Mouse (Mus musculus): ENCODE measurements around the gene Lsamp.

The Lsamp gene

DNA sequence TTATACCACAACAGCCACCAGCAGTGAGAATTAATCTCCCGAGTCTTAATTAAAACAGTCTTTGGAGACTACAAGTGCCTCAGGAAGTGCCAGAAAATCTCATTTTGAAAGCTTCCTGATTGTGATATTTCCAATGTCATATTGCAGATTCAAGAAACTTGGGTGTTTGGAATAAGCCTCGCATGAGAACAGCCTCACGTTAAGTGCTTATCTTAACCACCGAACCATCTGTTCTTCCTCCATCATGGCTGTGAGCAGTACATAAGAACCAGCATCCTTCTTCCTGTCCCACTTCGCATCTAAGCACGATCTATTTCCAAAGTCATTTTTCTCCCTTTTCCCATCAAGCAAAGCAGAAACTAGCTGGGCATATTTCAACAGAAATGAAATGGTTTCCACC lies 1780.1 kb downstream of the Lsamp start:
- no peak for DNase-seq (ENCODE audit: low read depth, low spot score)

DNA sequence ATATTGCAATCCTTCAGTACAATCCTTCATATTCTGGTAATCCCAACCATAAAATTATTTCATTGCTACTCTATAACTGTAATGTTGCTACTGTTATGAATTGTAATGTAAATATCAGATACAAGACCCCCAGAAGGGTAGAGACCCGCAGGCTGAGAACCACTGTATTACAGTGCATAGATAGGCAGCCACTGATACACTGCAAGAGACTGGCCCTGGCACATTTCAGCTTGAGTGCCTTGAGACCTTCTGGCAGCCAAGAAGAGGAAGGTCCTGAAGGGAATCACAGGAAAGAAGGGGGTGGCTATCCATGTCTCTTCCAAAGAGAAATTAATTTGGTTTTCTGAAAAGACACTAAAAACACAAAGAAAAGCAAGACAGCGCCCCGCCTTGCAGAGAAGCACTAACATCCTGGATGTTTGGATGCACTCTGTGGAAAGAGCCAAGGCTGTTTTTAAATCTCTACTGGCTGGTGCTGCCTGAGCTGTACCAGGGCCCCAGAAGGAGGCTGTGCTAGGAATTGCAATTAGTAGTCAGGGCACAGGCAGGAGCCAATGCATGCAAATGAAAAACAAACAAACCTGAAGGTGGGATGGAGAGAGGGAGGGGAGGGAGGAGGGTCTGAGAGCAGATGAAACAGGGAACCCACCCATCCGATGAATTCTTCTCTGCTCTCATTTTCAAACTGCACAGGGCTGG lies 1787.4 kb downstream of the Lsamp start:
- DNase-seq (ENCODE audit: low read depth, low spot score): no peak

DNA sequence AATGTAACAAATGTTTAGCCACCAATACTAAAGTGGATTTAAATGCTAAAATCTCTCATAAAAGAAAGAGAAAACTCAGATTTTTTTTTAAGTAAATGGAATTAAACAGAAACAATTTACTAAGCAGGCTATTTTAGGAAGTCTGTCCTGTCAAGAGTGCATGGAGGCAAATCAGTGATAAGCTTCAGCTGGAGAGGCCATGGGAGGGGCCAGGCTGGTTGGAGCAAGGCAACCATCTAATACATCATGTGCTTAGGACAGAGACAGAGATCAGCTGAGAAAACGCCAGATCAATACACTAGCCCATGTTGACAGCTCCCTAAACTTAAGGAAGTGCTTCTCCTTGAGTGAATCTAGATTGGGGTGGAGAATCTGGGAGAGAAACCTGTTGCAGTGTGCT lies 1793.4 kb downstream of the Lsamp start:
- DNase-seq (ENCODE audit: low read depth, low spot score): no peak

DNA sequence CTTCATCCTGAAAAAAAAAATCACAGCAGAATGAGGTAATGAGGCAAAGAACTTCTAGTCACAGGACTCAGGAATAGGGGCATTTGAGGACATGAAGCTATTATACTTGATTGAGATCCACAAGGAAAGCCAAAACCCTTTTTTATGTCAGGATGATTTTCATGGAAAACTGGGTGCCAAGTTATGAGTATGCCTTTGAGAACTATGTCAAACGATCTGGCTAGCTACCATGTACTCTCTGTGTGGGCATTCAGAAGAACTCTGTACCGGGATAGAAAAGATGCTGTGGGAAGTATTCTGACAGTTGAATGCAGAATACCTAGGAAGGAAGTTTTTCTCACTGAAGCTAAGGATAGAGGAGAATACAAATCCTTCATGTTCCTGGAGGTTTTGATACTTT lies 1801.4 kb downstream of the Lsamp start:
- DNase-seq (ENCODE audit: low read depth, low spot score): no peak

DNA sequence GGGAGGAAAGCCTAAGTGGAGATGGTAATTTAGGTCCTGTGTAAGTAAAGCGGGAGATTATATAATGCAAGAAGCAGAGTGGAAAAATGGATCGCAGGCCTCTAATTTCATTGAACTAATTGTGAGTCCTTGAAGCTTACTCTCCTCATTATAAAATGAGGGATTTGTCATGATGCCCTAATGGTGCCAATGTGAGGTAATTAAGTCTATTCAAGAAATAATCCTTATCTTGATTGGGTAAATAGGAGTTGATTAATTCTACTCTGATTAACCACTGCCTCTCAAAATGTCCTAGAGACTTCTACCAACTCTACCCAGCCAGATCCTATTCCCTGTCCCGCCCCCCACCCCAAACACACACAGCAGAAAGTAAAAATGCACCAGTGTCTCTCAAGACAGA lies 1802.5 kb downstream of the Lsamp start:
- no peak for DNase-seq (ENCODE audit: low read depth, low spot score)

DNA sequence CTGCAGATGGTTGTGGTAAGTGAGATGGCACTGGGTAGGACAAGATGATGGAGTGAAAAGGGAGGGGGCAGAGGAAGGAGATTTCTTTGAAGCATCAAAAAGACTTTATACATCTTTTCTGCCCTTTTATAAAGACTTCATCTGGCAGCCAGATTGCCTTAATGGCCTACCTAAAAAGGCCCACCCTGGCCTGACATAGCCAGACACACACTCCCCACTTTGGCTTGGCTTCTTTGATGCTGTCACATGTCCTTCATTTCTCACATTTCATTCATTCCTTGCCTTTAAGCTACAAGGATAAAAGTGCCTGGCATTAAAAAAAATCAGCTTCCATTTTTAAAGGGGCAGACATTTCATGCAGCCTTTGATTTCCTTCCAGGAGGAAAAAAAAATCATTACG lies 1803.0 kb downstream of the Lsamp start:
- DNase-seq (ENCODE audit: low read depth, low spot score): no peak

DNA sequence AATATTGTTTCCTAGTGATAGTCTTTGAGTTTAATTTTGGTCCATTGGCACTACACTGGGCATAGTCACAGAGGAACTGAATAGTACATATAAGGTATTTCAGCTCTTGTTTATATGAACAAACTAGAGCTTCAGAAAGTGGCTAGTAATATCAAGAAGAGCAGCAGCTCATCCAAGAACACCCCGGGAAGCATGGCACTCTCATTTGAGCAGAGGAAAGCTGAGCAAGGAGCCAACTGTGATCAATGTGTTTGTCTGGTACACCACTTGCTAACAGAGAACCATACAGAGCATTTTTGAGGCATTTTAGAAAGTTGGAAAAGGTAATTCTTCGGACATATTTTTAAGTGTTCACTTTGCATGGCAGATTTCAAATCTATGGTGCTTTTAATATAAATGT lies 1805.9 kb downstream of the Lsamp start:
- no peak for DNase-seq (ENCODE audit: low read depth, low spot score)

DNA sequence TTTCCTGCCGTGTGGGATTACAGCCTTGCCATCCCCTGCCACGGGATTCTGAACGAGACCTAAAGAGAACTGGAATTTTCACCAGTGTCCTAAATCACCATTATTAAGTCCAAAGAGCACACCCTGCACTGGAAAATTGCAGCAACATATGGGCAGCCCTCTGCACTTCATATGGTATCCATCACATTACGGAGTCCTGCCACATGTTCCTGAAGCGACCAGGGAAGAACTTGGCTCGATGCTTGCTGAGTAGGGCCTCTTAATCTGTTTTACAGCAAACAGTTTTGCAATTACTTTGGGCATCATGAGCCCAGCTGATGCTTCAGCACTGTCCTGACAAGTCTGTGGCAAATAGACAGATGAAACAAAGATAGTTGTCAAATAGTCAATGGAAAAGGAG lies 1836.2 kb downstream of the Lsamp start:
- DNase-seq (ENCODE audit: low read depth, low spot score): no peak

DNA sequence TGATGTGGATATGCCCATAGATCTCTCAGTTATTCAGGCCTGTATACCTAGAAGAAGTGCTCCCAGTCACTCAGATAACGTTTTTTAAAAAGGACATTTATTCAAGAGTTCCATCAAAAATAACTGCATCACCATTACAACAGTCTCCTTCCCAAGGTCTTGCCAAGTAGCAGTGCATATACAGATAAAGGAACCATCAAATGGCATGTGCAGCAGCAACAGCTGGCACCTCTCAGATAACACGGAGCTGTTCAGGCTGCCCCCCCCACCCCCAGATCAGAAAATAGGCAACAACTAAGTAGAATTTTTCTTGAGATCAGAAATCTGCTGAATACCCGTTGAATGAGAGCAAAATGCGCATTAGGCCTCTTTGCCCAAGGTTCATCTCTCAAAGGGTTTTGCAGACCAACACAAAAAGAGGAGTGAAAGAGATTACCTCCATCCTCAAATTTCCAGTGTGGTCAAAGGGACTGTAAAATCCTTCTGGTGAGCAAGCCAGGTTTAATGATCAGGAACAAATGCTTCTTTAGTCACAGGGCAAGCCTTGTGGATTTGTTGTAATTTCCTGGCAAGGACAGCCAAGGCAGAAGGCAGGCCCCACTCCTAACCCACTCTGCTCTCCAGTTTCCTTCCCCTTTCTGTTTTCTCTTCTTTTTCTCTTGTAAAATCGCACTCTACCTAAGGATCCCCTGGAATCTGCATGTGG lies 1842.9 kb downstream of the Lsamp start:
- no peak for DNase-seq (ENCODE audit: low read depth, low spot score)

DNA sequence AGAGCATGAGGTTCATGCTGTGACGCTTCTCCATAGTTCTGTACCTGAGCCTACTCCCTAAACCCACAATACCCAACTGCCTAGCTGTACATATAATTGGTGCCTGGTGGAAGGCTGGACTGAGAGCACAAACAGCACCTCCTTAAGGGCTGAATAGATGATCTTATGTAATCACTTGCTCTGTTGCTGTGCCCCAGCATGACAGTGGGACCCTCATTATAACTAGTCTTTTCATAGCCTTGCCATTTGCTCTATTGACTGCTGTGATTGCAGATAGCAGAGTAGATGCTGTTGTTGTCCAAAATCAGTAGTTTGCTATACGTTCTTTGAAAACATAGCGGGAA lies 1843.4 kb downstream of the Lsamp start:
- no peak for DNase-seq (ENCODE audit: low read depth, low spot score)

DNA sequence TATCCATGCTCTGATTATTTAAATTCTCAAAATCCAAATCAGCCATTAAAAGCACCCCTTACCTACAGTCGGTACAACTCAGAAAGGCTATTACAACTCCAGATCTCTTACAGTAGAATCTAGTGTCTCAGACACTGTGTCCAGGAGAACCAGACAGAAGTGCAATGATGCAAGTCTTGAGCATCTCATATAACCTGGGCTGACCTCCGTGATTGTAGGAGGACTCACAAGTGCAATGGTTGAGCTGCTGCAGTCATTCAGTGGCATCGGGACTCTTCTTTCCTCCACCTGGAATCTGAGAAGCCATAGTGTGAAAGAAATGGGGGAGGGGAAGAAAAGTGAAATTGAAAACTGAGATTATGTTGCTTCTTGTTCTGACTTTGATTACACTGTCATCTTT lies 1850.5 kb downstream of the Lsamp start:
- no peak for DNase-seq (ENCODE audit: low read depth, low spot score)

DNA sequence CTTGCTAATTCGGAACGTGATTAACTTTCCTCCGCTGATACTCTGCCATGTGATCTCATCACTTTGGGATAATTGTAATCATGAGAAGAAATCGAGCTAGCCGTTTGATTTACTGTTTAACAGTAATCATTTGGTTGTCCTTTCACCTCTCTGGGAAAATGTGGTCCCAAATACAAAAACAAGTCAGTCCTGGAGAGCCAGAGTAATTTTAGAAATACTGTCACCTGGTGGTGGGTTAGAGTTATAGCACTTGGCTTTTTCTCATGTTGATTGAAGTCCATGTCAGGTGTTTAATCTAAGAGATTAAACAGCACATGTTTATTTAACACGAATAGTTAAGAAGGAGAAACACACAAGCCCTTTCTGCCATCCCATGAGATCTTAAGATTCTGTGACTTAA lies 1851.6 kb downstream of the Lsamp start:
- DNase-seq (ENCODE audit: low read depth, low spot score): no peak

DNA sequence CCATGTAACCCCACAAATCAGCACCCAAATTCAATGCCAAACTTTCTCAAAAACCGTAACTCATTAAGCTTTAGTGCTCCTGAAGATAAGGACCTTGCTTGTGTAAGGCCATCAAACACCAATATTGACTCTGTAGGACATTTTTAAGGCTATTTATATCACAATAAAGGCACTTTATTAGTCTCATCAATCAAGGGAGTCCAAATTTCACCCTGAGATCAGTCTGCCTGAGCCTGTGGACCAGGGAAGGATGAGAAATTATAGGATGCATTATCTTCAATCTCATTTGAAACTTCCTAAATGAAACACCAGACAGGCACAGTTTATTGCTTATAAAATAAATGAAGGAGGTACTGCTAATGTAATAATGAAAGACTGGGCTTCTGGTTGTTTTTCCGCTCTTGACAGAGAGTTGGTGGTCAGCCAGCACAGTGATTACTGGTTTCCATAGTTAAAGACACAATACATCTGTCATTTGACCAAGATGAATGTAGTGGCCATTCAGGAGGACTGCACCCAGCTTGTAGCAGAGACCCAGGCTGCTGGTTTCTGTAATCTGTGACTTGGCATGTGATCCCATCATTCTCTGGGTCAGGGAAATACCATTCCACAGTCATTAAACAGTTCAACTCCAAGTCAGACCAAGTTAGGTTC lies 1855.7 kb downstream of the Lsamp start:
- DNase-seq (ENCODE audit: low read depth, low spot score): no peak

DNA sequence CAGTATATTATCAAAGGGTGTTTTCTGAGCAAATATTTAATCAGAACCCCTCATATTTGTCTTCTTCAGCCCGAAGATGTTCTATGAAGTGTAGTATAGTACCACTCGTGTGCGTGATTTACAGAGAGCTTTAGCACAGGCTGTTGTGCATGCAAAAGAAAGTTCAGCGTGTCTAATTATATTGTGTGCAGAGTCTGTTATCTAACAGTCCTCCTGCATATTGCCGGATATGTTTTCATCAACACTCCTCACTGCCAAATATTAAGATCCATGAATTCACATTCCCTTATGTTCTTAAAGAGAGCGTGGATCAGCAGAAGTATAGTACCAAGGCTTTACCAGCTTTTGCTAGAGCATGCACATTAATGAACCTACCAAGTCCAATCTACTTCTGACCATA lies 1862.7 kb downstream of the Lsamp start:
- DNase-seq (ENCODE audit: low read depth, low spot score): no peak

DNA sequence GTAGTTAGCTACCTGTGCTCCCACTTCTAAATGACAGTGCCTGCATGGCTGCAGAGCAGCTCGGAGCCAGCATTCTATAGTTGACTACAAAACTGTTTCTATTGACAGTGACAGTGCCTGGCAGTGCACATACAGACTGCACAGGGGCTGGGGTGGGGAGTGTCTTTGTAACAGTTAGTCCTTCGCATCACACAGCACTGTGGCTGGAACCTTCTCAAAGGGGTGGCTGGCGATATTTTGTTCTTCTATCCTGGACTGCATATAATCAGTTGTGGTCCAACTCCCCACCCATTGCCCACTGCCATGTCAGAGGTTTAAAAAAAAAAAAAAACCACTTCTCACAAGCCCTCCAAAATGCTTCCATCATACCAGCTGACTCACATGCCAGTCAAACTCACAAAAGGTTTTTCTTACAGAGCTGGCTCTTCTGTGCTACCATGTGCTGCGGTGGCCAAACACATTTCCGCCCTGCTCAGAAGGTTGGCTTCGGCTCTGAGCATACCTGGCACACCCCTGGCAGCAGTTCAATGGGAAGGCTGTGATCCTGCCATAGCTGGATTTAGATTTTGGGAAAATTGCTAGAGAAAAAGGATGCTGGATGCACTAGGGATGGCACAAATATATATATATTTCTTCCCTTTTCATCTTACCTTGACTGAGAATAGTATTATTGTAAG lies 1887.9 kb downstream of the Lsamp start:
- DNase-seq (ENCODE audit: low read depth, low spot score): no peak

DNA sequence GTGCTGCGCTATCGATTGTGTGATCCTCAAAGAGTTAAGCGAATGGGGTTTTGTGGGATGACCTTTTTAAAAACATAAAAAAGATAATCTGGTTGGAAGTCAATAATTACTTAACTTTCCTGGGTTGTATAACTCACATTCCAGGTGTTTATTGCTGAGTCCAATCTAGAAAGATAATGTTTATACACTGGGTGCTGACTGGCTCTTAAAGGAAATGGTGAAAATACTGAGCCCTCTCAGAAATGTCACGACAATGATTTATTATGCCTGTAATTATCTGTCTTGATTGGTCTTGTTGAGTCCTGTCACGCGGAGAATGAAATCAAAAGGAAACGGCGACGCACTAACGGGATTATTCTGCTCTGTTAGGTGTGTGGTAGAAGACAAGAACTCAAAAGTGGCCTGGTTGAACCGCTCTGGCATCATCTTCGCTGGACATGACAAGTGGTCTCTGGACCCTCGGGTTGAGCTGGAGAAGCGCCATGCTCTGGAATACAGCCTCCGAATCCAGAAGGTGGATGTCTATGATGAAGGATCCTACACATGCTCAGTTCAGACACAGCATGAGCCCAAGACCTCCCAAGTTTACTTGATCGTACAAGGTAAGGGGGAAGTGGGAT lies 1904.5 kb downstream of the Lsamp start:
- no peak for DNase-seq (ENCODE audit: low read depth, low spot score)

DNA sequence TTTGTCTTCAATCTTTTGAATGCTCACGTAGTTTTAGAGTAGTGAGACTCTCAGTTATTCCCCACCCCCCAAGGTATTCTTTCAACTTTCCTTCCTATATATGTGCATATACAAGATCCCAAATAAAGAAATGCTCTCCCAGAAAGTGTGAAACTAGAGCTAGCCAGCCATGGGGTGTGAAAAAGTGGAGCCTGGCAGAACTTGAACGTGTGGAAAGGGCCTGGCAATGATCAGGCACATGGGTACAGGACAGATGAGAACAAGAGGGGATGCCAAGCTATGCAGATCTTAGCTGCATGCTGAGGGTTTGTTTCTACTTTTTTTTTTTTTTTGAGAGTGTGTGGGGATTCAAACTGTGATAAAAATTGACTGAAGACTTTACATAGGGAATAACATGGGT lies 1916.6 kb downstream of the Lsamp start:
- no peak for DNase-seq (ENCODE audit: low read depth, low spot score)

DNA sequence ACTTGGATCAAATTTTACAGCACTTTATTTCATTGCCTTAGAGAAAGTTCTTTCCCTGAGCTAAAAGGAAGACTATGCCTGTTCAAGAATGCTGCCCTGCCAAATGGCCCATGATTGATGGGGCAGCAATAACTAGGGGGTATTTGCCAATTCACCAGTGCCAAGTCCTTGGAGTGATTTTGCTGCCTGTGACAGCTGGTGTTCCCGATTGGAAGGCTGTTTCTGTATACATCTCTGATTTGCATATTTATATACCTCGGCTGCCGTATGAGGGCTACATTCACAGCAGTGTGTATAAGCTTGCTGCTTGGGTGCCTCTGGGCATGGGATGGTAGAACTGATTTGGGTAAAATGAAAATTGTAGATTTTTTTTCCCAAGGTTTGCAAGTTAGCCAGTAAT lies 1919.5 kb downstream of the Lsamp start:
- DNase-seq (ENCODE audit: low read depth, low spot score): no peak

DNA sequence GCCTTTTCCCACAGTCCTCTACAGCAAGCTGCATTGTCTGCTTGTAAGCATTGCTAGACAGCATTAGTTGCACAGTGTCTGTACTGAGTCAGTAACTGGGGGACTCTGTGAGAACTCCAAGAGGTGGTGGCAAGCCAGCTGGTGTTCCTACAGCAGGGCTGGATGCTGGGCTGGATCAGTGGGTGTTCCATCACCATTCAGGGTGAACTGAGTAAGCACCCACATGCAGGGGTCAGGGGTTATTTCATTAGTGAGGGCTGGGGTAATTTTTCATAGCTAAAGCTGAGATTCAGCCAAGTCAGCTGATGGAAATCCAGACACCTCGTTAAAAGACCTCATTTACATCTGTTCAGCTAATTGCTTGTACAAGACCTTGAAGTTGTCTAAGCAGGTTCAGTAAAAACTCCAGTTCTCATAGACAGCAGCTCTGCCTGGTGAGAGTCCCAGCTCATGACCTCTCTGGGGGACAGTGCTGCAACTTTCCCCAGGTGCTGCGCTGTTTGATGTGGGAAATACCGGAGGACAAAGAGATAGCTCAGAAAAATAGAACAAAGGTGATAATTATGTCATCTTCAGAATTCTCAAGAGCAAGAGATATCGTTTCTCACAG lies 1928.5 kb downstream of the Lsamp start:
- no peak for DNase-seq (ENCODE audit: low read depth, low spot score)

DNA sequence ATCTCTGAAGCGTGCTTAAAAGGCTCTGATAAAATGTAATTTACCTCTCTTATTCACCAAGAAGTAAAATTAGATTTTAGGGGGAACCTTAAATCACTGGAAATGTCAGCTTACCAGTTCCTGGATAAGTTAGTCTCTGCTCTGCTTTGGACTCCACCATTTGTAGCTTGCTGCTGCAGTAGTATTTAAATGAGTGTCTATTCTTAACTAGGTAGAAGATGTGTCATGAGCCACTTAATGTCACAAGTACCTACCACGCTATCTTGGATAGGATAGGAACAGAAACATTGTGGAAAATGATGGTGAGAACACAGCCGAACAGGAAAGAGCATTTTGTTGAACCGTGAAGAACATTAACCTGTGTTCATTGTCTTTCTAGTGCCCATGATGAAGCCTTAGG lies 1929.2 kb downstream of the Lsamp start:
- DNase-seq (ENCODE audit: low read depth, low spot score): no peak

DNA sequence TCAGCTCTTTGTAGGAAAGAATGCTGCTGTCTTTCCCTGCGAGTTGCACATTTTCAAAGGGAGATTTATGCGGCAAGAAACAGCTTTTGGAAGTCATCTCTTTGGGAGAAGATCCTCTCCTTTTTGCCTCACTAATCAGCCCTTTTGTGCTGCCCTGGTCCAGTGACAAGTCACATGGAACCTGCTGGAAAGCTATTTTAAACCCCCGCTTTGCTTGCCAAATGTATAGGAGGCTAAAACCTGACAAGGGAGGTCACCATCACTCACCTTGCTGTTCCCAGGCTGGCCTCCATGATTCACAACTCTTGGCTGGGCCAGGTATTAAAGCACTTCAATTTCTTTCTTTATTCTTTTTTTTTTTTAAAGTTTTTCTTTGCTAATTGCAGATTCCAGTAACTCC lies 1932.2 kb downstream of the Lsamp start:
- DNase-seq (ENCODE audit: low read depth, low spot score): no peak

Measured in A20 (cell line).